Mouse (Mus musculus): Measurements from ENCODE around the gene Colca2.

DNA sequence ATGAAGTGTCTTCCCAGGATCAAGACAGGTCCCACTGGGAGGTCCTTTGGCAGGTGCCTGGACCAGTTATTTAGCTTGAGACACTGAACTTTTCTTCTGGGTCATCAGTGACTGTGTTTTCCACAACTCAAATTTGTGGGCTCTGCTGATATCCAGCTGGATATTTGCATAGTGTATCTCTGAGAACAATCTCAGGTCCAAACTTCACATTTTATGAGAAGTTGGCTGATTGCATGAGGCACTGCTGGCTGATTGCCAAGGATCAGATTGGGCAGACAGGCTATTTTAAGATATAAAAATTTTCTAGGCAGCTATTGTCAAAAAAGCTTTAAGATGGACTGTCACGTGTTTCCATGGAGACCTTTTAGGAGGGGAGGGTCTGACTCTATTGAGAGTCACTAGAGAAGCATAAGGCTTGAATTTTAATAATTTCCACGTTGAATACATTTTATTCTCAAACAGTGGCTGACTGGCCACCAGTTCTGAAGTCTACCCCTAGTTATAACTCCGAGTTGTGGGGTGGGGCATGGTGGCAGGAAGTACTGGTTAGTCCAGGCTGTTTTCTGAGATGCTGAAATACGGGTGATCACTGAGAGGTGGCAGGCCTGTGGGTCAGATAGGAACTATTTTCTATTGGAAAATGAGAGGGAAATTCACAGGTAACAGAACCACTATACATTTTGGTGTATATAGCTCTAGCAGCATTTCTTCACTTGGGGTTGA lies 21.4 kb downstream of the Colca2 start:
- no peak for TF ChIP-seq POLR2A (IDR thresholded peaks at IDR 0.05; ENCODE audit: control insufficient read depth, low read depth, low read length)
- no peak for TF ChIP-seq CTCF (IDR thresholded peaks at IDR 0.05; ENCODE audit: control insufficient read depth, insufficient read depth, insufficient replicate concordance, low read depth, low read length)
